Mouse (Mus musculus): ENCODE results near the gene Creb3l2.
A peak's percentile ranks its signal among the peaks of the same experiment; 100 is the strongest.

The Creb3l2 gene

GRCm38 (mm10) chr6:37325076-37325475 lies 116.9 kb downstream of the Creb3l2 start:
- DNase-seq (ENCODE audit: low spot score), result no peak

- no peak for DNase-seq (ENCODE audit: low spot score)
Observed at GRCm38 (mm10) chr6:37322641-37323040, 119.3 kb downstream of the Creb3l2 start.

- DNase-seq (ENCODE audit: low spot score), result no peak
Observed at GRCm38 (mm10) chr6:37322088-37322487, 119.9 kb downstream of the Creb3l2 start.

GRCm38 (mm10) chr6:37317904-37318303 lies 124.0 kb downstream of the Creb3l2 start:
- DNase-seq (ENCODE audit: low spot score), result no peak

GRCm38 (mm10) chr6:37315440-37315839 lies 126.5 kb downstream of the Creb3l2 start:
- DNase-seq (ENCODE audit: low spot score), result no peak

GRCm38 (mm10) chr6:37310601-37311000 lies 131.3 kb downstream of the Creb3l2 start:
- no peak for DNase-seq (ENCODE audit: low spot score)

GRCm38 (mm10) chr6:37306616-37307015 lies 135.3 kb downstream of the Creb3l2 start:
- DNase-seq (ENCODE audit: low spot score), result no peak

GRCm38 (mm10) chr6:37300492-37300891 lies 141.5 kb downstream of the Creb3l2 start:
- DNase-seq (ENCODE audit: low spot score), result no peak

GRCm38 (mm10) chr6:37299562-37300390 lies 142.2 kb downstream of the Creb3l2 start, which contains the start of gene Dgki:
Gene Dgki, minus strand, starts transcription at chr6:37300184.
- peak; percentile 62 for DNase-seq (ENCODE audit: low spot score)

GRCm38 (mm10) chr6:37298982-37299381 lies 143.0 kb downstream of the Creb3l2 start:
- no peak for DNase-seq (ENCODE audit: low spot score)

- DNase-seq (ENCODE audit: low spot score), result no peak
Observed at GRCm38 (mm10) chr6:37297744-37298482, 144.0 kb downstream of the Creb3l2 start.

GRCm38 (mm10) chr6:37292068-37292467 lies 149.9 kb downstream of the Creb3l2 start:
- no peak for DNase-seq (ENCODE audit: low spot score)

GRCm38 (mm10) chr6:37291171-37291570 lies 150.8 kb downstream of the Creb3l2 start:
- DNase-seq (ENCODE audit: low spot score), result no peak

GRCm38 (mm10) chr6:37290691-37291090 lies 151.3 kb downstream of the Creb3l2 start:
- no peak for DNase-seq (ENCODE audit: low spot score)

- no peak for DNase-seq (ENCODE audit: low spot score)
Observed at GRCm38 (mm10) chr6:37286134-37286533, 155.8 kb downstream of the Creb3l2 start.

- no peak for DNase-seq (ENCODE audit: low spot score)
Observed at GRCm38 (mm10) chr6:37284879-37285278, 157.1 kb downstream of the Creb3l2 start.

- no peak for DNase-seq (ENCODE audit: low spot score)
Observed at GRCm38 (mm10) chr6:37283336-37283735, 158.6 kb downstream of the Creb3l2 start.

- DNase-seq (ENCODE audit: low spot score), result no peak
Observed at GRCm38 (mm10) chr6:37282659-37283058, 159.3 kb downstream of the Creb3l2 start.
